Mouse (Mus musculus): ENCODE data around the gene Mei1. TPM values are rescaled to one million over a fixed set of nuclear protein-coding genes. Genes with fewer than 3 reads are reported as not detected.

The Mei1 gene
- polyA plus RNA-seq, 1 experiment from 2014 or later = not detected

DNA sequence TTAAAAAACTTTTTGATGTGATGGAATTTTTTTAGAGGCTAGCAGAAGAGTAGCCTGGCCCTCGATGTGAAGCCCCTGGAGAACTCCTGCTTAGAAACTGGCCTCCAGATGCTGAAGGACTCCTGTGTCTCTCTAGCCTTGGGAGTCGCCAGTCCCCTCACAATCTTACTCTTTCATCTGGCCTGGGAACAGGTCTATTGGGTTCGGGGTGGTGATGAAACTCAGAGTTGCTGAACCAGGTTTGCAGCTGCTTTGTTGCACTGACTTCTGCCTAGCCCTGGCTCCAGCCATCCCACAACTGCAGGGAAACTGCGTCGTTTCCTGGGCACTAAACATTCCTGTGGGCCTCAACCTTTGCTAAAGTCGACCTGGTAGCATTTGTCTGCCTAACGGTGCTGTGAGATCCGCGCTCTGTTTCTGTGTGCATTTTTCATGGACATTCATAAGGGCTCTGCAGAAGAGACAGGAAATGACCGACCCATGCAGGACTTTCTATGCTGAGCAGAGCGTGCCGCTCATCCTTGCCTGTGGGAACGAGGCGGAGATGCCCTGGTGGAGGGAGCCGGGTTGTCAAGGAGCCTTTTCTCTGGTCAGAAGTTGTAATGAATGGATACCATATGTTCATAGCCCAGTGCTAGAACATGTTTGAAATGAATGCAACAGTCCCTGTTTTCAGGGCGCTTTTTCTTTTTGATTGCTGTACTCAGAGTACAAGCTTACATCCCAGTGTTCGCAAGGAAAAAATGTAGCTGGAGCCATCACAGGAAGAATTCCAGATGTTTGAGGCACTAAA lies 88.6 kb downstream of the Mei1 start:
- Histone ChIP-seq H3K4me1 (peaks cover 23% of the 10 kb centered on the region), H3K9ac (replicated peaks) (no peak overlapping the region)

DNA sequence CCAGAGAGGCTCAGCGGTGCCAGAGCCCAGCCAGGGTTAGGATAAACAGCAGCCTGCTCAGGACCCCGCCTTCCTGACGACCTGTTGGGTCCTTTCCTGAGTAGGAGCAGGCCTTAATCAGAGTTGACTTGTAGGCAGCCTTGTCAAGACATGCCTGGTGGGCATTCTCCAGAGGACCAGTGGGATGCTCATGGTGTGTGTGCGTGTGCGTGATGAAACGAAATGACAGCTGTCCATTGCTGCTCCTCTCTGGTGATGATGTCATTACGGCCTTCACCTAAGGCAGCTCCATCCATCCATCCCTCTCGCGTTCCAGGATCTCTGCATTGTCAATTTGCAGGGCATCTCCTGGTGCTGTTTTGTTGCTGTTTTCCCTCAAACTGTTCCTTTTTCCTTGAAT lies 89.7 kb downstream of the Mei1 start:
- no peak overlapping the region for H3K4me3 ChIP-seq
- no peak overlapping the region for H3K4me2 ChIP-seq (replicated peaks)
- no peak for ATAC-seq (replicated peaks)
- H3K4me1 ChIP-seq = peaks cover 25% of the 10 kb centered on the region
- H3K9me3 ChIP-seq = no peaks in the 10 kb centered on the region
- H3K36me3 ChIP-seq = no peaks in the 10 kb centered on the region
- no peak overlapping the region for H3K27ac ChIP-seq (replicated peaks)
- whole genome bisulfite sequencing = 82% methylated on average over 9 of the region's 9 CpGs
- no peaks in the 10 kb centered on the region for H3K27me3 ChIP-seq
- H3K9ac ChIP-seq (replicated peaks) = no peak overlapping the region

More for the DNA sequence above, 88.6 kb downstream of the Mei1 start:
- no peak overlapping the region for H3K4me2 ChIP-seq (replicated peaks)
- no peaks in the 10 kb centered on the region for H3K36me3 ChIP-seq
- WGBS = 73% methylated on average over 17 of the region's 17 CpGs
- no peaks in the 10 kb centered on the region for H3K27me3 ChIP-seq
- no peak for ATAC-seq (replicated peaks)
- H3K9me3 ChIP-seq = no peaks in the 10 kb centered on the region
- H3K27ac ChIP-seq (replicated peaks) = 0 out of 2 replicates have a peak overlapping the region, but pooled peaks have one; percentile 9
- no peak overlapping the region for H3K4me3 ChIP-seq

DNA sequence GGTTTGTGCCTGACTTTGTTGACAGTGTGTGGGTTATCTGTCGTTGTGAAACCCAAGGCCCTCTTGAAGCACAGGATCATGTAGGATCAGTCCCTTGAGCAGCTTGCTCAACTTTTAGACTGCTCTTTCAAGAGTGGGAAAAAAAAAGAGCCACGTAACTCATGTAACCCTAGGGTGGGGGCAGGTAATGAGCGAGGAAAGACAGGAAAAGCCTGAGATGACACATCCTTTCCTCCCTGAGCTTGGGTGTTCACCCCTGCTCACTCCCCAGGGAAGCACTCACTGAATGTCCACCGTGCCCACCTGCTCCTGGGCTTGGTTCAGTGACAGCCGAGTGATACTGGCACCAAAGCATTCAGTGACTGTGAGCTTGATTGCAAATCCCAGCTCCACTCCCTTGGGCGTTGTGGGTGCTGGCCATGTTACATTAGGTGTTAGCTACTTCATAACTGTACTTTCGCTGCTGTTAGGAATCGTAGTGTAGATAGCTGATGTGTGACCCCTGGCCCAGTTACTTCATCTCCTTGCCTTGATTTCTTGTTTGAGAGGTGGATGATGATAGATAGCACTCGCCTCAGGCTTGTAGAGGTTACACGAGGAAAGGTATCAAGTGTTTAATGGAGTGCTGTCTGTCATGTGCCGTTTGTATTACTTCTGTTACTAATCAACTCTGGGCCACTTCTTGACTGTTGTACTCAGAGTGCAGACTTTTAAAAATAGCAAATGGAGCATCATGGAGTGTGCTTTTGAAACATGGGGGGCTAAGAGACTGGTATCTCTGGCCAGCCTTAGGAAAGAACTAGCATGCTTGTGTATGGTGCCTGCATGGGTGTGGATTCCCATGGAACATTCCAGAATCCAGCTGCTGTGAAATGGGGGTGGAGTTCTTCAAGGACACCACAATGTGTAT lies 91.2 kb downstream of the Mei1 start:
- Histone ChIP-seq H3K9ac (replicated peaks) (no peak overlapping the region), H3K27me3 (no peaks in the 10 kb centered on the region), H3K9me3 (no peaks in the 10 kb centered on the region), H3K27ac (replicated peaks) (no peak overlapping the region), H3K4me2 (replicated peaks) (no peak overlapping the region), H3K36me3 (no peaks in the 10 kb centered on the region), H3K4me3 (no peak overlapping the region), H3K4me1 (peaks cover 31% of the 10 kb centered on the region)
- 83% methylated on average over 11 of the region's 11 CpGs for WGBS
- no peak for ATAC-seq (replicated peaks)

DNA sequence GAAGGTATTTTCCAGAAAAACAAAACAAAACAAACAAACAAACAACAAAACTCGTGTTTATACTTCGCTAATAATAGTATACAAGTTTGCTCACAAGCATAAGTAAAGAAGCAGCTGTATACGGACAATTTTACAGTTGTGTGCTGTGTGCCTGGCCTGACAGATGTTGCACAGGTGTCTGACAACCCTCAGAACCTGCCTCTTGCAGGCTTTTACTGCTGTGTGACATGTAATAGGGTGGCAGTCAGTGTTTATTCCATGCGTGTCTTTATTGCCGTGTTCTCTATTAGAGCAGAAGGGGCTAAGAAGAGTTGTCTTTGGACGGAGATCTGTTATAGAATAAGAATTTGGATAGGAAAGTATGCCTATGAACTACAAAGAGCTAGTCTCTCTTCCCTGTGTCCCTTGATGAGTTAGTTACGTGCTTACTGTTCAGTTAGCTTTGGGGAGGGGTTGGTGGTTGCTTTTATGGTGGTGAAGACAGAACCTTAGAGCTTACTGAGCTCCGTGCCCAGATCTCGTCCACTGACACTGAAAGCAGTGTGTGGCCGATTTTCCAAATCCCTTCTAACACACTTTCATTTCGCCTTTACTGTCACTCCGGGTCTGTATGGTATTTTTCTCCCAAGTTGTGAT lies 92.3 kb downstream of the Mei1 start:
- ATAC-seq (replicated peaks) = no peak
- no peaks in the 10 kb centered on the region for H3K9me3 ChIP-seq
- 87% methylated on average over 12 of the region's 12 CpGs for WGBS
- H3K9ac ChIP-seq (replicated peaks) = no peak overlapping the region
- no peak overlapping the region for H3K27ac ChIP-seq (replicated peaks)
- peaks cover 41% of the 10 kb centered on the region for H3K4me1 ChIP-seq
- no peaks in the 10 kb centered on the region for H3K36me3 ChIP-seq
- H3K27me3 ChIP-seq = no peaks in the 10 kb centered on the region
- H3K4me3 ChIP-seq = no peak overlapping the region
- H3K4me2 ChIP-seq (replicated peaks) = no peak overlapping the region

DNA sequence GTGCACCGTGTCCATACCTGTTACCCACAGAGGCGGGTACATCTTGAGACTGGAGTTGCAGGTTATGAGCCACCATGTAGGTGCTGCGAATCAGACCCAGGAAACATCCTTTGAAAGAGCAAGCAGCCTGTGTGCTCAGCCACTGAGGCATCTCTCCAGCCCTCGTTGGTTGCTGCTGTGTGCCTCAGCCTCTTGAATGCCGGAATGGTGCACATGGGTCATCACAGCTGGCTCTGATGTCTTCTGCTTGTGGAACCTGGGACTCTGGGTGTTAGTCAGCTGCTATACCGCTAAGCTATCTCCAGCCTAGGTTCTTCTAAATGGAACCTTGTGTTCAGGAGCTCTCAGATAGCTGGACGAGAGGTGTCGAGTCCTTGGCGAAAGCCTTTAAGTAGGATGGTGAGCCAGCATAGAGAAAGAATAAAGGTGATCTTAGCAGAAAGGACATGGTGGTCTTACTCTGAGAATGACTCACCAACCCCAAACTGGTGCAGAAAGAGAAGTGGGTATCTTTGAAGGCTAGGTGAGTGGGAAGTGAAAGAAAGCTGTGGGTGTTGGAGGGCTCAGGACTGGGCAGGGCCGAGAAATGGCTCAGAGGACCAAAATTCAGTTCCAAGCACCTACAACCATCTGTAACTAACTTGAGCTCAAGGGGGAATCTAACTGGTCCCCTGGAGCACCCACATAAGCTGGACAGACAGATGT lies 93.7 kb downstream of the Mei1 start:
- ATAC-seq (replicated peaks) = no peak
- no peak overlapping the region for H3K4me2 ChIP-seq (replicated peaks)
- no peak overlapping the region for H3K27ac ChIP-seq (replicated peaks)
- WGBS = 84% methylated on average over 10 of the region's 10 CpGs
- no peaks in the 10 kb centered on the region for H3K36me3 ChIP-seq
- H3K9ac ChIP-seq (replicated peaks) = no peak overlapping the region
- H3K9me3 ChIP-seq = no peaks in the 10 kb centered on the region
- H3K4me3 ChIP-seq = no peak overlapping the region
- no peaks in the 10 kb centered on the region for H3K27me3 ChIP-seq
- peaks cover 39% of the 10 kb centered on the region for H3K4me1 ChIP-seq

DNA sequence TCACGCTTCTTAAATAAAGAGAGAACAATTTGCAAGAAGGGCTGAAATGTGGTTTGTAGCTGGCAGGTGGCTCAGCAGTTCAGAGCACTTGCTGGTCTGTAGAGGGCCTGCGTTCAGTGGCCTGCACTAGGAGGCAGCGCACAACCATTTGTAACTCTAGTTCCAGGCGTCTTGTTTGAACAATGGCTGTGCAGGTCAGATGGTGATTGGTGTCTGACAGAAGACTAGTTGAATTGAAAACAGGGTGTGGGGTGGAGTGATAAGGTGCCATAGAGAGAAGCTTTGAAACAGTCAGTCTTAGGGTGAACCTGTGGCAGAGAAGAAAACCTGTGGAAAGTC lies 94.2 kb downstream of the Mei1 start:
- no peaks in the 10 kb centered on the region for H3K9me3 ChIP-seq
- H3K4me3 ChIP-seq = no peak overlapping the region
- no peaks in the 10 kb centered on the region for H3K27me3 ChIP-seq
- no peak overlapping the region for H3K4me2 ChIP-seq (replicated peaks)
- 56% methylated on average over 4 of the region's 4 CpGs for WGBS
- ATAC-seq (replicated peaks) = no peak
- H3K27ac ChIP-seq (replicated peaks) = no peak overlapping the region
- H3K36me3 ChIP-seq = no peaks in the 10 kb centered on the region
- no peak overlapping the region for H3K9ac ChIP-seq (replicated peaks)
- peaks cover 34% of the 10 kb centered on the region for H3K4me1 ChIP-seq

DNA sequence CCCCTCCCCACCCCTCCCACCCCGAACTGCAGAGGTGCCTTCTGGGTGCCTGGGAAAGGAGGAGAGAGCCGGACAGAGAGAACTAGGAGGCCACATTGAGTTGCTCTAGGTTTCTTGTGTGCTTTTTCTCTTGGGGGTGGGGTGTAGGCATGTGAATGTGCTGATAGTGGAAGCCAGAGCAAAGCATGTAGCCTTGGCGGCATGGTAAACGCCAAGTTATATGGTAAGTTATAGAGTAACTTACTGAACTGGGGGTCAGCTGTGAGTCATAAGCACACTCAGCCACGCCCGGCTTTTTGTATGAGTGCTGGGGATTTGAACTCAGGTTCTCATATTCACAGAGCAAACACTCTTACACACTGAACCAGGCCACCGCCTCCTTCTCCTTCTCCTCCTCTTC lies 94.7 kb downstream of the Mei1 start:
- H3K27ac ChIP-seq (replicated peaks) = no peak overlapping the region
- ATAC-seq (replicated peaks) = no peak
- no peak overlapping the region for H3K4me2 ChIP-seq (replicated peaks)
- no peak overlapping the region for H3K9ac ChIP-seq (replicated peaks)
- 83% methylated on average over 7 of the region's 7 CpGs for WGBS
- no peaks in the 10 kb centered on the region for H3K36me3 ChIP-seq
- peaks cover 30% of the 10 kb centered on the region for H3K4me1 ChIP-seq
- no peaks in the 10 kb centered on the region for H3K9me3 ChIP-seq
- no peak overlapping the region for H3K4me3 ChIP-seq
- H3K27me3 ChIP-seq = no peaks in the 10 kb centered on the region

DNA sequence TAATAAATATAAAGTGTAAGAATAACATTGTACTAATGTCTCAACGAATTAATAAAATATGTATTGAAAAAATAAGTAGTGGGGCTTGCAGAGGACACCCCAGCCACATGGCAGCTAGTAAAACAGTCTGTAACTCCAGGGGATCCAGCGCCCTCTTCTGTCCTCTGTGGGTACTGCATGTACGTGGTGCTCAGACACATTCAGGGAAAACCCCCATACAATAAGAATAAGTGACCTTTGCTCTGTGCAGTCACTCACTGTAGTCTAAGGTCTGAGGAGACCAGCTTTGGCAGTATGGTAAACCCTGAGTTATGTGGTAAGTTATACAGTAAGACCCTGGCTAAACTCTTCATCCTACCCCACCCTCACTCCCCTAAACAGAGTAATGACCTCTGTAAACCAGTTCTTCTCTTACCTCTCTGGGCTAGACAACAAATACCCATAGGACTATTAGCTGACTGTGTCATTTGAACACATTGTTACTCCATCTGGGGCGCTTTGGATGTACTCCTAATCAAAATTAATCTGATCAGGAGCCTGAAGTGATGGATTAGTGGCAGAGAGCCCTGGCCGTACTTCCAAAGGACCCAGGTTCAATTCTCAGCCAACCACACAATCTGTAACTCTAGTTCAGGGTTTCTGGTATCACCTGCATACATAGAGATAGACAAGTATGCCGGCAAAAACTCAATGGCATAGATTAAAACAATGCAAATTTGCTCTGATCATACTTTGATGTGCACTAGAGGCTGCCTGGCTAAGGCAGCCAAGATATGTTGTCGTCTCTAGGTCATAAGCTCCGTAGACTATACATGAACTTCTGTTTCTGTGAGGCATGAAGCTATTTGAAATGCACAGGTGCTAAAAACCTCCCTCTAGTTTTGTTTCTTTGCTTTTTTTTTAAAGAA lies 95.8 kb downstream of the Mei1 start:
- peaks cover 28% of the 10 kb centered on the region for H3K4me1 ChIP-seq
- peaks cover 9% of the 10 kb centered on the region for H3K36me3 ChIP-seq
- no peak overlapping the region for H3K4me2 ChIP-seq (replicated peaks)
- no peak overlapping the region for H3K4me3 ChIP-seq
- 58% methylated on average over 8 of the region's 8 CpGs for WGBS
- ATAC-seq (replicated peaks) = peak; percentile 55; the same call in 1 of the 2 replicates
- no peak overlapping the region for H3K27ac ChIP-seq (replicated peaks)
- H3K9me3 ChIP-seq = no peaks in the 10 kb centered on the region
- no peaks in the 10 kb centered on the region for H3K27me3 ChIP-seq
- H3K9ac ChIP-seq (replicated peaks) = no peak overlapping the region

DNA sequence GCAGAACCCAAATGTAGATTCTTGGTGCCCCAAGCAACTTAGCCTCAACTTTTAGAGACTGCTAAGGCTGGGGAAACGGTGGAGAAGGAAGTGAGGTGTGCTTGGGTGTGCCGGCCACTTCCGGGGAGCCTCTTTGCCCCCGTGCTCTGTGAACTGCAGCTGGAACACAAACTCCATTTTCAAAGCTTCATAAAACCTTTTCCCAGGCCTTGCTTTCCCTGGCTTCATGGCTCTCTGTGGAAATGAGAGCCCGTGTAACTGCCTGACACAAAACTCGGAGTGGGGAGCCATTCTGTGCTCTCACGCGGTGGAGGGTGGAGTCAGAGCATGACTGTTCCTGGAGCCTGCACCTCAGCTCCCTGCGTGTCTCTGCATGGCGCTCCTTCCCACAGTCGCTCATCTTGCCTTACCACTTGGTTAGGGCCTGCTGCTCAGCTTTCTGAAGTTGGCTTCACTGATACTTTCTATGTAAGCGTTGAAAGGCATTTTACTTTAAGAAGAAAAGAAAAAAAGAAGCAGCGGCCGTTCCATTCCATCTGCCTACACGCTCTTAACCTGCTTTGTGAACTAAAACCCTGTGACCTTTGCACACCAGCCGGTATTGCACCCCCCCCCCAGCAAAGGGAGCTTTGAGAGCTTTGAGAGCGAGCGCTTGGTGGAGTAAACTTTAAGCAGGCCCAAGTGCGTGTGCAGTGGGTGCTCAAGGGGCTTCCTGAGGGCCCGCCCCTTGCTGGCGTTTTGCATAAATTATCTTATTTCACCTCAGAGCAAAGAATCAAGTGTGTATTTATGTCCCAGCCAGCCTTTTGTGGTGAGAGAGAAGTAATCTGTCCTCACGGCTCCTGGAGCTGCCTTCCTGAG lies 96.7 kb downstream of the Mei1 start:
- Histone ChIP-seq H3K9ac (replicated peaks) (no peak overlapping the region), H3K4me2 (replicated peaks) (no peak overlapping the region), H3K27ac (replicated peaks) (peak overlapping the region; percentile 24; the same call in 1 of the 2 replicates), H3K9me3 (no peaks in the 10 kb centered on the region), H3K36me3 (peaks cover 18% of the 10 kb centered on the region), H3K4me3 (no peak overlapping the region), H3K27me3 (no peaks in the 10 kb centered on the region), H3K4me1 (peaks cover 28% of the 10 kb centered on the region)
- ATAC-seq (replicated peaks) = no peak
- WGBS = 45% methylated on average over 22 of the region's 22 CpGs
